Mouse (Mus musculus): Measurements from ENCODE around the gene Chst12. TPM values are rescaled to one million over a fixed set of nuclear protein-coding genes. Genes with fewer than 3 reads are reported as not detected.
A peak's percentile ranks its signal among the peaks of the same experiment; 100 is the strongest.

Gene Chst12
- polyA plus RNA-seq, 1 experiment from 2014 or later: 18.4 TPM

- H3K4me1 ChIP-seq: peaks cover 64% of the 10 kb centered on the region
- H3K36me3 ChIP-seq: 0 out of 2 replicates have a peak, but pooled peaks cover under 1% of the 10 kb centered on the region
- no peaks in the 10 kb centered on the region; the same call in 1 of the 2 replicates for H3K27me3 ChIP-seq
- no peak for ATAC-seq (ENCODE audit: insufficient number of reproducible peaks, insufficient read depth, low FRiP score, low TSS enrichment, low read depth)
- peak overlapping the region; percentile 78 for H3K27ac ChIP-seq
- no peaks in the 10 kb centered on the region for H3K9me3 ChIP-seq
- H3K9ac ChIP-seq: peak overlapping the region; percentile 83
- peak overlapping the region; percentile 80 for H3K4me2 ChIP-seq
- 29% methylated on average over 22 of the region's 22 CpGs for WGBS
- peak overlapping the region; percentile 67 for H3K4me3 ChIP-seq
These were observed 895 bp downstream of the Chst12 start for GRCm38 (mm10) chr5:140506096-140506794.

GRCm38 (mm10) chr5:140507466-140508208 lies 2.3 kb downstream of the Chst12 start:
- H3K4me2 ChIP-seq: peak overlapping the region; percentile 80
- ATAC-seq (ENCODE audit: insufficient number of reproducible peaks, insufficient read depth, low FRiP score, low TSS enrichment, low read depth): no peak
- H3K4me1 ChIP-seq: peaks cover 61% of the 10 kb centered on the region
- WGBS: 70% methylated on average over 14 of the region's 14 CpGs
- peak overlapping the region; percentile 44; the same call in 1 of the 2 replicates for H3K27ac ChIP-seq
- H3K36me3 ChIP-seq: peaks cover 8% of the 10 kb centered on the region; the same call in 1 of the 2 replicates
- no peak overlapping the region for H3K4me3 ChIP-seq
- H3K9me3 ChIP-seq: no peaks in the 10 kb centered on the region
- no peak overlapping the region for H3K9ac ChIP-seq
- no peaks in the 10 kb centered on the region; the same call in 1 of the 2 replicates for H3K27me3 ChIP-seq

GRCm38 (mm10) chr5:140508686-140509085 lies 3.3 kb downstream of the Chst12 start:
- Histone ChIP-seq H3K27ac (peak overlapping the region; percentile 9), H3K27me3 (no peaks in the 10 kb centered on the region), H3K4me3 (no peak overlapping the region), H3K9me3 (no peaks in the 10 kb centered on the region), H3K4me1 (peaks cover 53% of the 10 kb centered on the region), H3K9ac (no peak overlapping the region; the same call in 1 of the 2 replicates), H3K36me3 (peaks cover 8% of the 10 kb centered on the region; the same call in 1 of the 2 replicates), H3K4me2 (peak overlapping the region; percentile 28; the same call in 1 of the 2 replicates)
- 30% methylated on average over 8 of the region's 8 CpGs for whole genome bisulfite sequencing
- ATAC-seq (ENCODE audit: insufficient number of reproducible peaks, insufficient read depth, low FRiP score, low TSS enrichment, low read depth): no peak

GRCm38 (mm10) chr5:140509204-140509603 lies 3.9 kb downstream of the Chst12 start:
- H3K4me3 ChIP-seq: no peak overlapping the region
- H3K36me3 ChIP-seq: peaks cover 8% of the 10 kb centered on the region; the same call in 1 of the 2 replicates
- H3K9ac ChIP-seq: no peak overlapping the region; the same call in 1 of the 2 replicates
- ATAC-seq (ENCODE audit: insufficient number of reproducible peaks, insufficient read depth, low FRiP score, low TSS enrichment, low read depth): no peak
- WGBS: 65% methylated on average over 9 of the region's 9 CpGs
- peaks cover 57% of the 10 kb centered on the region for H3K4me1 ChIP-seq
- peak overlapping the region; percentile 9 for H3K27ac ChIP-seq
- no peak overlapping the region for H3K4me2 ChIP-seq
- no peaks in the 10 kb centered on the region for H3K27me3 ChIP-seq
- no peaks in the 10 kb centered on the region for H3K9me3 ChIP-seq

GRCm38 (mm10) chr5:140510012-140511000 lies 5.0 kb downstream of the Chst12 start:
- ATAC-seq (ENCODE audit: insufficient number of reproducible peaks, insufficient read depth, low FRiP score, low TSS enrichment, low read depth): no peak
- peaks cover 62% of the 10 kb centered on the region for H3K4me1 ChIP-seq
- H3K36me3 ChIP-seq: peaks cover 8% of the 10 kb centered on the region; the same call in 1 of the 2 replicates
- H3K9me3 ChIP-seq: no peaks in the 10 kb centered on the region
- H3K4me2 ChIP-seq: no peak overlapping the region
- H3K9ac ChIP-seq: 0 out of 2 replicates have a peak overlapping the region, but pooled peaks have one; percentile 36
- 58% methylated on average over 27 of the region's 27 CpGs for WGBS
- H3K27ac ChIP-seq: no peak overlapping the region
- no peaks in the 10 kb centered on the region for H3K27me3 ChIP-seq
- no peak overlapping the region for H3K4me3 ChIP-seq

- 74% methylated on average over 8 of the region's 8 CpGs for WGBS
- Histone ChIP-seq H3K36me3 (peaks cover 8% of the 10 kb centered on the region; the same call in 1 of the 2 replicates), H3K4me2 (no peak overlapping the region), H3K4me1 (peaks cover 54% of the 10 kb centered on the region), H3K4me3 (no peak overlapping the region), H3K27ac (peak overlapping the region; percentile 61), H3K9ac (no peak overlapping the region), H3K27me3 (no peaks in the 10 kb centered on the region), H3K9me3 (no peaks in the 10 kb centered on the region)
- ATAC-seq (ENCODE audit: insufficient number of reproducible peaks, insufficient read depth, low FRiP score, low TSS enrichment, low read depth): no peak
These were observed 8.6 kb downstream of the Chst12 start for GRCm38 (mm10) chr5:140513921-140514320.

- ATAC-seq (ENCODE audit: insufficient number of reproducible peaks, insufficient read depth, low FRiP score, low TSS enrichment, low read depth): 0 out of 2 replicates have a peak, but pooled peaks have one; percentile 58
- Histone ChIP-seq H3K27ac (peak overlapping the region; percentile 61), H3K27me3 (no peaks in the 10 kb centered on the region), H3K4me1 (peaks cover 48% of the 10 kb centered on the region), H3K4me2 (no peak overlapping the region), H3K9me3 (no peaks in the 10 kb centered on the region), H3K4me3 (no peak overlapping the region), H3K9ac (no peak overlapping the region), H3K36me3 (peaks cover 9% of the 10 kb centered on the region; the same call in 1 of the 2 replicates)
- 23% methylated on average over 7 of the region's 7 CpGs for WGBS
These were observed 9.6 kb downstream of the Chst12 start for GRCm38 (mm10) chr5:140514799-140515486.

- H3K9ac ChIP-seq: no peak overlapping the region
These were observed 12.0 kb downstream of the Chst12 start for GRCm38 (mm10) chr5:140517159-140517920.

GRCm38 (mm10) chr5:140517921-140518230 lies 12.5 kb downstream of the Chst12 start:
- peak overlapping the region; percentile 57; the same call in 1 of the 2 replicates for H3K27ac ChIP-seq

More at GRCm38 (mm10) chr5:140517159-140517920, 12.0 kb downstream of the Chst12 start:
- no peaks in the 10 kb centered on the region for H3K9me3 ChIP-seq
- H3K27ac ChIP-seq: peak overlapping the region; percentile 57; the same call in 1 of the 2 replicates
- peaks cover 9% of the 10 kb centered on the region; the same call in 1 of the 2 replicates for H3K36me3 ChIP-seq
- no peak overlapping the region for H3K4me2 ChIP-seq
- ATAC-seq (ENCODE audit: insufficient number of reproducible peaks, insufficient read depth, low FRiP score, low TSS enrichment, low read depth): no peak
- WGBS: 87% methylated on average over 21 of the region's 21 CpGs
- H3K4me3 ChIP-seq: no peak overlapping the region
- H3K4me1 ChIP-seq: peaks cover 46% of the 10 kb centered on the region
- no peaks in the 10 kb centered on the region for H3K27me3 ChIP-seq

GRCm38 (mm10) chr5:140521196-140521595 lies 15.8 kb downstream of the Chst12 start:
- ATAC-seq (ENCODE audit: insufficient number of reproducible peaks, insufficient read depth, low FRiP score, low TSS enrichment, low read depth): no peak
- 0 out of 2 replicates have a peak, but pooled peaks cover 3% of the 10 kb centered on the region for H3K9me3 ChIP-seq
- 61% methylated on average over 1 of the region's 1 CpGs for WGBS
- H3K4me3 ChIP-seq: no peak overlapping the region
- no peak overlapping the region for H3K4me2 ChIP-seq
- peaks cover 26% of the 10 kb centered on the region for H3K4me1 ChIP-seq
- no peaks in the 10 kb centered on the region for H3K27me3 ChIP-seq
- peaks cover 45% of the 10 kb centered on the region for H3K36me3 ChIP-seq
- H3K9ac ChIP-seq: no peak overlapping the region
- H3K27ac ChIP-seq: peak overlapping the region; percentile 71

More at GRCm38 (mm10) chr5:140517921-140518230, 12.5 kb downstream of the Chst12 start:
- Histone ChIP-seq H3K27me3 (no peaks in the 10 kb centered on the region), H3K36me3 (peaks cover 12% of the 10 kb centered on the region; the same call in 1 of the 2 replicates), H3K4me1 (peaks cover 46% of the 10 kb centered on the region), H3K4me3 (no peak overlapping the region), H3K9me3 (no peaks in the 10 kb centered on the region), H3K9ac (no peak overlapping the region), H3K4me2 (no peak overlapping the region)
- no peak for ATAC-seq (ENCODE audit: insufficient number of reproducible peaks, insufficient read depth, low FRiP score, low TSS enrichment, low read depth)
- WGBS: 81% methylated on average over 4 of the region's 4 CpGs
